Mouse (Mus musculus) kidney, embryonic 15.5 days (tissue): ENCODE results near the gene Lsm4. TPM values are rescaled to one million over a fixed set of nuclear protein-coding genes. Genes with fewer than 3 reads are reported as not detected.

Experiments
- ATAC-seq: fragments of 200-750 bp; cut with Nextera tagmentation; replicated peaks from 2 replicates; pipeline ENCODE4 v1.8.0; 2017; ENCODE audit warnings: moderate TSS enrichment; ENCODE audit not compliant: low FRiP score
- H3K27ac ChIP-seq: fragments of 300-500 bp; sonication (generic); 2 replicates; pipeline ENCODE4 v1.5.1; 2015; ENCODE audit warnings: mild to moderate bottlenecking, inconsistent platforms
- H3K27me3 ChIP-seq: fragments of 300-500 bp; sonication (generic); 2 replicates; pipeline ENCODE4 v1.6.1; 2015; ENCODE audit warnings: inconsistent platforms
- H3K36me3 ChIP-seq: fragments of 300-500 bp; sonication (generic); 2 replicates; pipeline ENCODE4 v1.6.1; 2015; ENCODE audit warnings: inconsistent platforms
- H3K4me1 ChIP-seq: fragments of 300-500 bp; sonication (generic); 2 replicates; pipeline ENCODE4 v1.6.1; 2015; ENCODE audit warnings: inconsistent platforms
- H3K4me2 ChIP-seq: fragments of 300-500 bp; sonication (generic); 2 replicates; pipeline ENCODE4 v1.6.1; 2015; ENCODE audit warnings: moderate library complexity, mild to moderate bottlenecking, inconsistent platforms
- H3K4me3 ChIP-seq: fragments of 300-500 bp; sonication (generic); replicated peaks from 2 replicates; pipeline ENCODE4 v1.5.1; 2015; ENCODE audit warnings: mild to moderate bottlenecking, inconsistent platforms
- H3K9ac ChIP-seq: fragments of 300-500 bp; sonication (generic); 2 replicates; pipeline ENCODE4 v1.6.1; 2015; ENCODE audit warnings: mild to moderate bottlenecking, inconsistent platforms
- H3K9me3 ChIP-seq: fragments of 300-500 bp; sonication (generic); replicated peaks from 2 replicates; pipeline ENCODE4 v1.6.1; 2016; ENCODE audit warnings: inconsistent platforms
- WGBS: fragments of 180-500 bp; shearing (Covaris S2); methylation state at CpG from one replicate; pipeline ENCODE4 v1.1.7; 2015; ENCODE audit warnings: mixed read lengths; 5-methylcytosine and 5-hydroxymethylcytosine counted together
- polyA plus RNA-seq: library from polyadenylated mRNA; unstranded; fragments of >200 nt; fragmentation: Nextera tagmentation; extraction: Ambion mirVana; gene quantifications from 2 replicates; pipeline ENCODE4 v1.2.1, GENCODE M21; 2015

Lsm4 gene
- polyA plus RNA-seq, 1 experiment from 2014 or later: 291 TPM

GRCm38 (mm10) chr8:70682692-70683091 lies 9.6 kb downstream of the Lsm4 start:
- WGBS: 60% methylated on average over 3 of the region's 3 CpGs
- peak; percentile 8; the same call in 1 of the 2 replicates for ATAC-seq
- H3K9me3 ChIP-seq: no peaks in the 10 kb centered on the region
- peaks cover 21% of the 10 kb centered on the region for H3K36me3 ChIP-seq
- H3K4me1 ChIP-seq: peaks cover 19% of the 10 kb centered on the region
- H3K9ac ChIP-seq: peak overlapping the region; percentile 37; the same call in 1 of the 2 replicates
- peak overlapping the region; percentile 49; the same call in 1 of the 2 replicates for H3K27ac ChIP-seq
- no peaks in the 10 kb centered on the region for H3K27me3 ChIP-seq
- no peak overlapping the region for H3K4me3 ChIP-seq
- peak overlapping the region; percentile 50 for H3K4me2 ChIP-seq

GRCm38 (mm10) chr8:70684291-70684690 lies 11.2 kb downstream of the Lsm4 start:
- Histone ChIP-seq H3K4me1 (peaks cover 17% of the 10 kb centered on the region), H3K27ac (no peak overlapping the region), H3K4me2 (no peak overlapping the region), H3K4me3 (no peak overlapping the region), H3K9me3 (no peaks in the 10 kb centered on the region), H3K27me3 (no peaks in the 10 kb centered on the region), H3K9ac (no peak overlapping the region), H3K36me3 (peaks cover 5% of the 10 kb centered on the region)
- ATAC-seq: no peak
- WGBS: 43% methylated on average over 7 of the region's 7 CpGs

- Histone ChIP-seq H3K27me3 (no peaks in the 10 kb centered on the region), H3K9me3 (no peaks in the 10 kb centered on the region), H3K36me3 (no peaks in the 10 kb centered on the region), H3K27ac (no peak overlapping the region), H3K4me3 (no peak overlapping the region), H3K4me1 (peaks cover 37% of the 10 kb centered on the region), H3K4me2 (no peak overlapping the region), H3K9ac (no peak overlapping the region)
- no peak for ATAC-seq
- 73% methylated on average over 8 of the region's 8 CpGs for WGBS
These were observed 14.5 kb downstream of the Lsm4 start for GRCm38 (mm10) chr8:70687576-70687975.

- Histone ChIP-seq H3K4me2 (no peak overlapping the region), H3K9me3 (no peaks in the 10 kb centered on the region), H3K27ac (no peak overlapping the region), H3K27me3 (no peaks in the 10 kb centered on the region), H3K4me3 (no peak overlapping the region), H3K36me3 (no peaks in the 10 kb centered on the region), H3K9ac (no peak overlapping the region), H3K4me1 (peaks cover 38% of the 10 kb centered on the region)
- ATAC-seq: no peak
- 90% methylated on average over 3 of the region's 3 CpGs for WGBS
These were observed 15.1 kb downstream of the Lsm4 start for GRCm38 (mm10) chr8:70688136-70688535.

GRCm38 (mm10) chr8:70689892-70690390 lies 16.9 kb downstream of the Lsm4 start:
- Histone ChIP-seq H3K36me3 (no peaks in the 10 kb centered on the region), H3K4me2 (no peak overlapping the region), H3K9ac (no peak overlapping the region), H3K4me1 (peaks cover 49% of the 10 kb centered on the region), H3K9me3 (no peaks in the 10 kb centered on the region), H3K27ac (0 out of 2 replicates have a peak overlapping the region, but pooled peaks have one; percentile 15), H3K27me3 (no peaks in the 10 kb centered on the region), H3K4me3 (no peak overlapping the region)
- ATAC-seq: no peak
- whole genome bisulfite sequencing: 71% methylated on average over 5 of the region's 5 CpGs

- peak overlapping the region; percentile 84 for H3K27ac ChIP-seq
- peaks cover 62% of the 10 kb centered on the region for H3K4me1 ChIP-seq
- ATAC-seq: no peak
- peak overlapping the region; percentile 60 for H3K4me2 ChIP-seq
- peak overlapping the region; percentile 38 for H3K9ac ChIP-seq
- H3K9me3 ChIP-seq: no peaks in the 10 kb centered on the region
- no peaks in the 10 kb centered on the region for H3K27me3 ChIP-seq
- 51% methylated on average over 4 of the region's 4 CpGs for WGBS
- no peaks in the 10 kb centered on the region for H3K36me3 ChIP-seq
- peak overlapping the region; percentile 31 for H3K4me3 ChIP-seq
These were observed 18.2 kb downstream of the Lsm4 start for GRCm38 (mm10) chr8:70691230-70691629.

- peak overlapping the region; percentile 31 for H3K4me3 ChIP-seq
- no peaks in the 10 kb centered on the region for H3K9me3 ChIP-seq
- H3K27me3 ChIP-seq: no peaks in the 10 kb centered on the region
- ATAC-seq: peak; percentile 66
- H3K4me1 ChIP-seq: peaks cover 68% of the 10 kb centered on the region
- H3K9ac ChIP-seq: peak overlapping the region; percentile 38
- peak overlapping the region; percentile 60 for H3K4me2 ChIP-seq
- WGBS: 3% methylated on average over 20 of the region's 20 CpGs
- no peaks in the 10 kb centered on the region for H3K36me3 ChIP-seq
- peak overlapping the region; percentile 84 for H3K27ac ChIP-seq
These were observed 18.7 kb downstream of the Lsm4 start for GRCm38 (mm10) chr8:70691727-70692231.

- Histone ChIP-seq H3K4me2 (no peak overlapping the region), H3K4me1 (peaks cover 80% of the 10 kb centered on the region), H3K27me3 (no peaks in the 10 kb centered on the region), H3K4me3 (no peak overlapping the region), H3K27ac (peak overlapping the region; percentile 60), H3K9ac (no peak overlapping the region), H3K36me3 (no peaks in the 10 kb centered on the region), H3K9me3 (no peaks in the 10 kb centered on the region)
- ATAC-seq: no peak
- WGBS: 42% methylated on average over 5 of the region's 5 CpGs
These were observed 20.6 kb downstream of the Lsm4 start for GRCm38 (mm10) chr8:70693636-70694035.

- 21% methylated on average over 32 of the region's 32 CpGs for WGBS
- Histone ChIP-seq H3K4me2 (peak overlapping the region; percentile 72), H3K9ac (peak overlapping the region; percentile 25), H3K27me3 (no peaks in the 10 kb centered on the region), H3K36me3 (no peaks in the 10 kb centered on the region), H3K9me3 (no peaks in the 10 kb centered on the region), H3K27ac (peak overlapping the region; percentile 100), H3K4me3 (no peak overlapping the region), H3K4me1 (peaks cover 68% of the 10 kb centered on the region)
- ATAC-seq: no peak
These were observed 22.4 kb downstream of the Lsm4 start for GRCm38 (mm10) chr8:70695318-70696018.

GRCm38 (mm10) chr8:70696019-70696885 lies 23.2 kb downstream of the Lsm4 start:
- Histone ChIP-seq H3K9ac (peak overlapping the region; percentile 36), H3K27ac (peak overlapping the region; percentile 100), H3K4me3 (peak overlapping the region; percentile 26), H3K4me1 (peaks cover 70% of the 10 kb centered on the region), H3K36me3 (peaks cover under 1% of the 10 kb centered on the region), H3K27me3 (no peaks in the 10 kb centered on the region), H3K4me2 (peak overlapping the region; percentile 72), H3K9me3 (no peaks in the 10 kb centered on the region)
- 3% methylated on average over 31 of the region's 31 CpGs for WGBS
- peak; percentile 8; the same call in 1 of the 2 replicates for ATAC-seq

GRCm38 (mm10) chr8:70696946-70697345 lies 23.9 kb downstream of the Lsm4 start:
- Histone ChIP-seq H3K27ac (peak overlapping the region; percentile 100), H3K4me3 (peak overlapping the region; percentile 26), H3K9me3 (no peaks in the 10 kb centered on the region), H3K4me2 (peak overlapping the region; percentile 72), H3K9ac (peak overlapping the region; percentile 36), H3K4me1 (peaks cover 70% of the 10 kb centered on the region), H3K36me3 (peaks cover 4% of the 10 kb centered on the region), H3K27me3 (no peaks in the 10 kb centered on the region)
- WGBS: 31% methylated on average over 4 of the region's 4 CpGs
- ATAC-seq: no peak
